Mouse (Mus musculus) monocyte, adult 5-6 weeks (primary cell): ENCODE measurements around the gene Opn1sw. TPM values are rescaled to one million over a fixed set of nuclear protein-coding genes. Genes with fewer than 3 reads are reported as not detected.

Source experiments
- ATAC-seq: fragments of 153-309, 156-312 bp; replicated peaks from 2 replicates; pipeline ENCODE4 v1.8.0; 2017; ENCODE audit warnings: mild to moderate bottlenecking; ENCODE audit not compliant: low TSS enrichment, insufficient number of reproducible peaks, severe bottlenecking, poor library complexity, low FRiP score
- total RNA-seq: library from RNA; stranded (forward); fragments of 200-1000, 200-491, 200-594 nt; gene quantifications from 3 replicates; pipeline ENCODE4 v1.2.3, GENCODE M21; 2017

Opn1sw gene
- total RNA-seq: not detected in 3 replicates

- ATAC-seq: no peak
Observed at GRCm38 (mm10) chr6:29388052-29388518, at the start of gene Opn1sw. Opn1sw (minus strand) TSS chr6:29388468.

- no peak for ATAC-seq
Observed at GRCm38 (mm10) chr6:29436461-29436934, 48.2 kb upstream of the Opn1sw start.

- ATAC-seq: no peak
Observed at GRCm38 (mm10) chr6:29435940-29436451, 47.7 kb upstream of the Opn1sw start.

- no peak for ATAC-seq
Observed at GRCm38 (mm10) chr6:29434911-29435691, 46.8 kb upstream of the Opn1sw start.

GRCm38 (mm10) chr6:29433804-29434795, 45.8 kb upstream of the Opn1sw start:
- ATAC-seq: no peak

- no peak for ATAC-seq
Observed at GRCm38 (mm10) chr6:29433038-29433803, 45.0 kb upstream of the Opn1sw start, which contains the start of gene Flnc. Flnc (plus strand) TSS chr6:29433256.

GRCm38 (mm10) chr6:29432676-29433037, 44.4 kb upstream of the Opn1sw start:
- no peak for ATAC-seq

- no peak for ATAC-seq
Observed at GRCm38 (mm10) chr6:29432156-29432555, 43.9 kb upstream of the Opn1sw start.

GRCm38 (mm10) chr6:29431473-29431872, 43.2 kb upstream of the Opn1sw start:
- ATAC-seq: no peak

- ATAC-seq: no peak
Observed at GRCm38 (mm10) chr6:29430681-29431420, 42.6 kb upstream of the Opn1sw start.

- ATAC-seq: no peak
Observed at GRCm38 (mm10) chr6:29428171-29428570, 39.9 kb upstream of the Opn1sw start.

- ATAC-seq: no peak
Observed at GRCm38 (mm10) chr6:29426331-29426730, 38.1 kb upstream of the Opn1sw start.

GRCm38 (mm10) chr6:29425118-29425517, 36.9 kb upstream of the Opn1sw start:
- no peak for ATAC-seq

GRCm38 (mm10) chr6:29420596-29420995, 32.3 kb upstream of the Opn1sw start:
- no peak for ATAC-seq

- no peak for ATAC-seq
Observed at GRCm38 (mm10) chr6:29415446-29415845, 27.2 kb upstream of the Opn1sw start.

GRCm38 (mm10) chr6:29406412-29406811, 18.1 kb upstream of the Opn1sw start:
- ATAC-seq: no peak

GRCm38 (mm10) chr6:29402693-29403342, 14.6 kb upstream of the Opn1sw start:
- ATAC-seq: no peak
